Mouse (Mus musculus) embryonic facial prominence, embryonic 12.5 days (tissue): ENCODE measurements around the gene Fgd3. TPM values are rescaled to one million over a fixed set of nuclear protein-coding genes. Genes with fewer than 3 reads are reported as not detected.
A peak's percentile ranks its signal among the peaks of the same experiment; 100 is the strongest.

Experiments used
- ATAC-seq: fragments of 200-750 bp; cut with Nextera tagmentation; 2 replicates; pipeline ENCODE4 v1.8.0; 2017; ENCODE audit not compliant: insufficient number of reproducible peaks, insufficient read depth, low FRiP score, low TSS enrichment
- H3K27ac ChIP-seq: fragments of 300-500 bp; sonication (generic); 2 replicates; pipeline ENCODE4 v1.5.1; 2016; ENCODE audit warnings: mild to moderate bottlenecking
- H3K27me3 ChIP-seq: fragments of 300-500 bp; sonication (generic); 2 replicates; pipeline ENCODE4 v1.6.1; 2016; ENCODE audit warnings: mild to moderate bottlenecking, moderate library complexity
- H3K36me3 ChIP-seq: fragments of 300-500 bp; sonication (generic); 2 replicates; pipeline ENCODE4 v1.6.1; 2016; ENCODE audit warnings: mild to moderate bottlenecking
- H3K4me1 ChIP-seq: fragments of 300-500 bp; sonication (generic); 2 replicates; pipeline ENCODE4 v1.6.1; 2016
- H3K4me2 ChIP-seq: fragments of 300-500 bp; sonication (generic); replicated peaks from 2 replicates; pipeline ENCODE4 v1.6.1; 2016; ENCODE audit warnings: mild to moderate bottlenecking, moderate library complexity
- H3K4me3 ChIP-seq: fragments of 300-500 bp; sonication (generic); 2 replicates; pipeline ENCODE4 v1.5.1; 2016; ENCODE audit warnings: mild to moderate bottlenecking
- H3K9ac ChIP-seq: fragments of 300-500 bp; sonication (generic); 2 replicates; pipeline ENCODE4 v1.6.1; 2016; ENCODE audit warnings: mild to moderate bottlenecking, moderate library complexity
- H3K9me3 ChIP-seq: fragments of 300-500 bp; sonication (generic); 2 replicates; pipeline ENCODE4 v1.6.1; 2016; ENCODE audit warnings: mild to moderate bottlenecking, moderate library complexity
- WGBS: fragments of 180-500 bp; shearing (Covaris S2); methylation state at CpG from one replicate; pipeline ENCODE4 v1.1.7; 2016; 5-methylcytosine and 5-hydroxymethylcytosine counted together
- polyA plus RNA-seq: library from polyadenylated mRNA; unstranded; fragments of >200 nt; fragmentation: Nextera tagmentation; extraction: Ambion mirVana; gene quantifications from 2 replicates; pipeline ENCODE4 v1.2.1, GENCODE M21; 2016

The Fgd3 gene
- polyA plus RNA-seq, 1 experiment from 2014 or later: 1.2 TPM

- no peak overlapping the region for H3K4me2 ChIP-seq
- peaks cover 20% of the 10 kb centered on the region for H3K27me3 ChIP-seq
- peaks cover 2% of the 10 kb centered on the region; the same call in 1 of the 2 replicates for H3K4me1 ChIP-seq
- no peak overlapping the region for H3K9ac ChIP-seq
- ATAC-seq: no peak
- no peaks in the 10 kb centered on the region for H3K9me3 ChIP-seq
- 61% methylated on average over 9 of the region's 9 CpGs for WGBS
- no peak overlapping the region for H3K27ac ChIP-seq
- H3K36me3 ChIP-seq: no peaks in the 10 kb centered on the region
- H3K4me3 ChIP-seq: no peak overlapping the region
Observed at GRCm38 (mm10) chr13:49242321-49243065, 77.6 kb downstream of the Fgd3 start.

DNA sequence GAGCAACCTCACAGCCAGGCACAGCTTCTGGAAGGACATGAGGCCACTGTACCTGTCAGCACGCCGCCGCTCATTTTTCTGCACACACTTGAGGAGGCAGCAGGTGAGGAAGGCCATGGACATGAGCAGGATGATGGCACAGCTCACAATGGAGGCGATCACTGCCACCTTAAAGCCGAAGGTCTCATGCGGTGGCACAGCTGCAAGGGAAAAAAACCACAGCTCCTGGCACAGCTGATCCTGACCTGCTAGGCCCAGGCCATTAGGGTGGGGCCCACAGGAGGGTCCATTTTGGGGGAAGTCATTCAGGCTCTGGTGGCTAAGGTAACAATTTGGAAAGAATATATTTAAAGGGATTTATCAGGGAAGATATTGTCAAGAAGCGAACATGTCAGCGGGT lies 81.4 kb downstream of the Fgd3 start:
- Histone ChIP-seq H3K27me3 (no peaks in the 10 kb centered on the region; the same call in 1 of the 2 replicates), H3K4me3 (no peak overlapping the region), H3K4me2 (no peak overlapping the region), H3K4me1 (no peaks in the 10 kb centered on the region), H3K9me3 (no peaks in the 10 kb centered on the region), H3K36me3 (no peaks in the 10 kb centered on the region), H3K27ac (no peak overlapping the region), H3K9ac (no peak overlapping the region)
- ATAC-seq: no peak
- WGBS: 92% methylated on average over 8 of the region's 8 CpGs

- no peak for ATAC-seq
- no peak overlapping the region for H3K4me2 ChIP-seq
- H3K4me1 ChIP-seq: no peaks in the 10 kb centered on the region
- H3K27ac ChIP-seq: no peak overlapping the region
- H3K9me3 ChIP-seq: no peaks in the 10 kb centered on the region
- no peaks in the 10 kb centered on the region for H3K27me3 ChIP-seq
- no peak overlapping the region for H3K9ac ChIP-seq
- H3K4me3 ChIP-seq: no peak overlapping the region
- no peaks in the 10 kb centered on the region for H3K36me3 ChIP-seq
- WGBS: 86% methylated on average over 8 of the region's 8 CpGs
Observed at GRCm38 (mm10) chr13:49237617-49238016, 82.5 kb downstream of the Fgd3 start.

DNA sequence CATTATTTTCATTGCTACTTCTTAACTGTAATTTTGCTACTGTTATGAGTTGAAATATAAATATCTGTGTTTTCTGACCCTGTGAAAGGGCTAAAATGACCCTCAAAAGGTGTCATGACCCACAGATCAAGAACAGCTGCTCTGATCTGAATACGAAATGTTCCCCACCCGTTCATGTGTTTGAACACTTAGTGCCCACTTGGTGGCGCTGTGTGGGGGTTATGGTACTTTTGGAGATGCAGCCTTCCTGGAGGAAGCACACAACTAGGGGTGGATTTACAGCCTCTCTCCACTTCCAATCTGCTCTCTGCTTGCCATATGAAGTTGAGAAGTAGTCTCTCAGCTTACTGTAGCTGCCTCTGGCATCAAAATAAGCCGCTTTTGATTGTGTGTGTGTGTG lies 85.4 kb downstream of the Fgd3 start:
- Histone ChIP-seq H3K4me3 (no peak overlapping the region), H3K27me3 (no peaks in the 10 kb centered on the region), H3K9ac (no peak overlapping the region), H3K4me2 (no peak overlapping the region), H3K36me3 (no peaks in the 10 kb centered on the region), H3K9me3 (no peaks in the 10 kb centered on the region), H3K27ac (no peak overlapping the region), H3K4me1 (no peaks in the 10 kb centered on the region)
- WGBS: 93% methylated on average over 4 of the region's 4 CpGs
- no peak for ATAC-seq

- WGBS: 91% methylated on average over 8 of the region's 8 CpGs
- H3K36me3 ChIP-seq: no peaks in the 10 kb centered on the region
- no peak for ATAC-seq
- no peaks in the 10 kb centered on the region for H3K27me3 ChIP-seq
- H3K4me1 ChIP-seq: no peaks in the 10 kb centered on the region
- H3K9ac ChIP-seq: no peak overlapping the region
- H3K4me2 ChIP-seq: no peak overlapping the region
- no peak overlapping the region for H3K4me3 ChIP-seq
- no peaks in the 10 kb centered on the region for H3K9me3 ChIP-seq
- H3K27ac ChIP-seq: no peak overlapping the region
Observed at GRCm38 (mm10) chr13:49233792-49234572, 86.1 kb downstream of the Fgd3 start.

DNA sequence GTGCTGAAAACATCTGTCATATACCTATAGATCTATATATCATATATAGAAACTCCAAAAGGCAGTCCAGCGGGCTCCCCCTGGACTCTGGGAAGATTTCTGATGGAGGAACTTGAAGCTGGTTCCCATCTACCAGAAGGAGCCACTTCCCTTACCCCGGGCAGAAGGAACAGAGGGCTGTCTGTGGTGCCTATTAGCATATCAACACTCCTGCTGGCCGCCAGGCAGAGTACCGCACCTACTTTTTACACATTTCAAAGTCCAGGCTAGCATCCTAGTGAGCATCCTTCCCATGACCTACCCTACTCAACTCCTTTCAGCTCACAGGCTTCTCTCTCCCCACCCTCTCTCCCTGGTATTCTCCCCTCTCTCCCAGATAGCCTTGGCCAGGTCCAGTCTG lies 94.5 kb downstream of the Fgd3 start:
- Histone ChIP-seq H3K9ac (no peak overlapping the region), H3K4me3 (no peak overlapping the region), H3K4me2 (no peak overlapping the region), H3K27me3 (0 out of 2 replicates have a peak, but pooled peaks cover 4% of the 10 kb centered on the region), H3K4me1 (no peaks in the 10 kb centered on the region), H3K36me3 (no peaks in the 10 kb centered on the region), H3K9me3 (no peaks in the 10 kb centered on the region), H3K27ac (no peak overlapping the region)
- 37% methylated on average over 4 of the region's 4 CpGs for WGBS
- ATAC-seq: no peak

- Histone ChIP-seq H3K9ac (no peak overlapping the region), H3K4me3 (no peak overlapping the region), H3K9me3 (no peaks in the 10 kb centered on the region), H3K4me1 (no peaks in the 10 kb centered on the region), H3K27me3 (0 out of 2 replicates have a peak, but pooled peaks cover 4% of the 10 kb centered on the region), H3K27ac (no peak overlapping the region), H3K36me3 (no peaks in the 10 kb centered on the region), H3K4me2 (no peak overlapping the region)
- whole genome bisulfite sequencing: 62% methylated on average over 3 of the region's 3 CpGs
- ATAC-seq: no peak
Observed at GRCm38 (mm10) chr13:49225159-49225558, 95.0 kb downstream of the Fgd3 start.

- WGBS: 20% methylated on average over 6 of the region's 6 CpGs
- H3K36me3 ChIP-seq: no peaks in the 10 kb centered on the region
- 0 out of 2 replicates have a peak, but pooled peaks cover 4% of the 10 kb centered on the region for H3K27me3 ChIP-seq
- H3K9ac ChIP-seq: no peak overlapping the region
- H3K9me3 ChIP-seq: no peaks in the 10 kb centered on the region
- H3K27ac ChIP-seq: no peak overlapping the region
- ATAC-seq: no peak
- no peak overlapping the region for H3K4me3 ChIP-seq
- no peak overlapping the region for H3K4me2 ChIP-seq
- H3K4me1 ChIP-seq: no peaks in the 10 kb centered on the region
Observed at GRCm38 (mm10) chr13:49224729-49225128, 95.4 kb downstream of the Fgd3 start.

DNA sequence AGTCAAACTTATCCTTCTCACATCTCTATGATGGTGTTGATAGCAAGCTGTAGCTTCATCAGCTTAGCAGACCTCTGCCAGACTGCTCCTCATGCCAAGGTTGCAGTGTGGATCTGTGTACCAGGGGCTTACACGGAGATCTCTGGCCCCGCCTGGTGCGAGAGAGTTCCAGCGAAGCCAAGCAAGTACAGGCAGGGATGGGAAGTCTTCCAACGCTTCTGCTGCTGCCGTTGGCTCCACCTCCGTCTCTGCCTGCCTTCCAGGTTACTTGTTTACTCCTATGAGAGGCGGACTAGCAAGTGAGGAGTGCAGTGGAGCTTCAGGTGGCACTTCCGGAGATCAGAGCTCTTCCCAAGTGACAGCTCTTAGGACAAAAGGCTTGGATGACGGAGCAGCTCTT lies 95.8 kb downstream of the Fgd3 start:
- H3K9me3 ChIP-seq: no peaks in the 10 kb centered on the region
- no peak overlapping the region for H3K9ac ChIP-seq
- no peak overlapping the region for H3K4me3 ChIP-seq
- no peak overlapping the region for H3K27ac ChIP-seq
- no peaks in the 10 kb centered on the region for H3K36me3 ChIP-seq
- H3K27me3 ChIP-seq: 0 out of 2 replicates have a peak, but pooled peaks cover 4% of the 10 kb centered on the region
- 16% methylated on average over 10 of the region's 10 CpGs for WGBS
- no peak overlapping the region for H3K4me2 ChIP-seq
- ATAC-seq: 0 out of 2 replicates have a peak, but pooled peaks have one; percentile 6
- H3K4me1 ChIP-seq: no peaks in the 10 kb centered on the region

- WGBS: 17% methylated on average over 5 of the region's 5 CpGs
- H3K9ac ChIP-seq: no peak overlapping the region
- ATAC-seq: no peak
- H3K27me3 ChIP-seq: 0 out of 2 replicates have a peak, but pooled peaks cover 9% of the 10 kb centered on the region
- no peak overlapping the region for H3K27ac ChIP-seq
- H3K4me1 ChIP-seq: peaks cover 12% of the 10 kb centered on the region; the same call in 1 of the 2 replicates
- H3K4me3 ChIP-seq: no peak overlapping the region
- no peak overlapping the region for H3K4me2 ChIP-seq
- H3K9me3 ChIP-seq: no peaks in the 10 kb centered on the region
- H3K36me3 ChIP-seq: no peaks in the 10 kb centered on the region
Observed at GRCm38 (mm10) chr13:49220912-49221311, 99.2 kb downstream of the Fgd3 start.

- no peak overlapping the region for H3K4me3 ChIP-seq
Observed at GRCm38 (mm10) chr13:49219367-49219766, 100.7 kb downstream of the Fgd3 start.

GRCm38 (mm10) chr13:49218651-49219050 lies 101.5 kb downstream of the Fgd3 start:
- Histone ChIP-seq H3K4me1 (peaks cover 27% of the 10 kb centered on the region), H3K4me2 (no peak overlapping the region), H3K4me3 (no peak overlapping the region), H3K27me3 (0 out of 2 replicates have a peak, but pooled peaks cover 6% of the 10 kb centered on the region), H3K27ac (no peak overlapping the region), H3K9ac (no peak overlapping the region), H3K9me3 (no peaks in the 10 kb centered on the region), H3K36me3 (no peaks in the 10 kb centered on the region)
- no peak for ATAC-seq
- 62% methylated on average over 3 of the region's 3 CpGs for WGBS

More at GRCm38 (mm10) chr13:49219367-49219766, 100.7 kb downstream of the Fgd3 start:
- no peak overlapping the region for H3K9ac ChIP-seq
- ATAC-seq: no peak
- no peaks in the 10 kb centered on the region for H3K9me3 ChIP-seq
- 85% methylated on average over 4 of the region's 4 CpGs for WGBS
- H3K27me3 ChIP-seq: 0 out of 2 replicates have a peak, but pooled peaks cover 8% of the 10 kb centered on the region
- H3K4me1 ChIP-seq: peaks cover 20% of the 10 kb centered on the region
- no peak overlapping the region for H3K27ac ChIP-seq
- H3K36me3 ChIP-seq: no peaks in the 10 kb centered on the region
- H3K4me2 ChIP-seq: no peak overlapping the region
